Mouse (Mus musculus): ENCODE data around the gene Sars. TPM values are rescaled to one million over a fixed set of nuclear protein-coding genes. Genes with fewer than 3 reads are reported as not detected.

The Sars gene
- total RNA-seq, 4 experiments from 2014 or later = 234 to 244 (median 236) TPM

DNA sequence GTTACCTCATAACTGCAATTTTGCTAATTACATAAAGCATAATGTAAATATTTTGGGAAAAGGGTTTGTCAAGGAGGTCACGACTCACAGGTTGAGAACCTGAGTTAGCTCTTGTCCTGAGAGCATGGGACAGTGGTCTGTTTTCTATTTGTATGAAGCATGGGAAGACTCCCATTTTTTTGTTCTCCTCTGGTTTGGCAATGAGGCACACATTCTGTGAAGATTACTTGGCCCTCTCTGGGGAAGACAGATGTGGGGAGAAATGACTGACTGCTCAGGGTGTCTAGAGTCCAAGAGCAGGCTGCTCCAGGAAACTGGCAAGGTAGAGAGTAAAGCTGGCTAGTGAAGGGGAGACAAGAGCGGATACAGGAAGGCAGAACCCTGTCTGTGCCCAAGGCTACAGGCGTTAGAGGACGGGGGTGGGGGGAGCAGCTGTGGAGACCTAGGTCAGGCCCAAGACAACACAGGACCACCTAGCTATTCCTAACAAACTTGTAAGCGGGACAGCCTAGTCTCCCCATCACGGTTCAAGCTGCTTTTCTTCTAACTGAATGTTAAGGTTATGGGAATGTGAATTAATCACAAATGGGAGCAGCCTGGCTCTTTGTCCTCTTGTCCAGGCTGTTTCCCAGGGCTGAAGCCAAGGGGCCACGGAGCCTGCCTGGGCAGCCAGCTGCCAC is 19.9 kb downstream of the Sars start:
- no peak for DNase-seq (ENCODE audit: low spot score in 2 of 2)

GRCm38 (mm10) chr3:108423844-108424801 is 20.9 kb downstream of the Sars start:
- no peak for DNase-seq (ENCODE audit: low spot score in 2 of 2)

DNA sequence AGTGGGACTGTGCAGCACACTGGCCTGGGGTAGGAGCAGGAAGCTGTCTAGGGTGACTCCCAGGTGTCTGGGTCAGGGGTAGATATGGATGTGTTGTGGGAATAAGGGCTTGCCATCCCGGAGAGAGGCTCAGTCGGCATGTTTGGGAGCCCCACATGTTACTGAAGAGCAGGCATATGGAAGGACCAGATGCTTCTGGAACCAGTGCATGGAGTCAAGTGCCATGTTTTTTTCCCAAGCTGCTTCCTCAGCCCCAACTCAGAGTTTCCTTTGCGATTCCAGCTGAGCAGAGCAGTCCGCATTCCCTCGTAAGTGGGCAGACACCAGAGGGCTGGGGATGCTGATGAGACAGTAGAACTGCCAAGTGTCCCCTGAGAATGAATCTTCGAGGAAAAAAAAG is 22.0 kb downstream of the Sars start:
- no peak for DNase-seq (ENCODE audit: low spot score in 2 of 2)

DNA sequence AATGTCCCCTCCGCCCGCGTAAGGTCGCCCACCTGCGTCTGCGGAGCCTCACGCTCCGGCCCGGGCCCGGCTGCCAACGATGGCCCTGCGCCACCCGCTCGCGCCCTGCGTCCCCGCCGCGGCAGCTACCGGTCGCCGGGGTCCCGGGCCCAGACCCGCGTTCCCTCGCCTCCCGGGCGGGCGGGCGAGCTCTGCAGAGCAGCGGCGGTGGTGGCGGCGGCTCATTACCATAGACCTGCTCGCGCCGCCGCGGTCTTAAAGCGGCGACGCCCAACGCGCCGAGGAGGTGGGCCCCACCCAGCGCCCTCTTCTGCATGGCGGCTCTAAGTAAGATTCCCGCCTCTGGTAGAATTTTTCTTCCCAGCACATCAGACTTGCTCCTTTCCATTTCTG is 29.2 kb downstream of the Sars start:
- DNase-seq (ENCODE audit: low spot score in 2 of 2) = peak; percentile 66 to 84

DNA sequence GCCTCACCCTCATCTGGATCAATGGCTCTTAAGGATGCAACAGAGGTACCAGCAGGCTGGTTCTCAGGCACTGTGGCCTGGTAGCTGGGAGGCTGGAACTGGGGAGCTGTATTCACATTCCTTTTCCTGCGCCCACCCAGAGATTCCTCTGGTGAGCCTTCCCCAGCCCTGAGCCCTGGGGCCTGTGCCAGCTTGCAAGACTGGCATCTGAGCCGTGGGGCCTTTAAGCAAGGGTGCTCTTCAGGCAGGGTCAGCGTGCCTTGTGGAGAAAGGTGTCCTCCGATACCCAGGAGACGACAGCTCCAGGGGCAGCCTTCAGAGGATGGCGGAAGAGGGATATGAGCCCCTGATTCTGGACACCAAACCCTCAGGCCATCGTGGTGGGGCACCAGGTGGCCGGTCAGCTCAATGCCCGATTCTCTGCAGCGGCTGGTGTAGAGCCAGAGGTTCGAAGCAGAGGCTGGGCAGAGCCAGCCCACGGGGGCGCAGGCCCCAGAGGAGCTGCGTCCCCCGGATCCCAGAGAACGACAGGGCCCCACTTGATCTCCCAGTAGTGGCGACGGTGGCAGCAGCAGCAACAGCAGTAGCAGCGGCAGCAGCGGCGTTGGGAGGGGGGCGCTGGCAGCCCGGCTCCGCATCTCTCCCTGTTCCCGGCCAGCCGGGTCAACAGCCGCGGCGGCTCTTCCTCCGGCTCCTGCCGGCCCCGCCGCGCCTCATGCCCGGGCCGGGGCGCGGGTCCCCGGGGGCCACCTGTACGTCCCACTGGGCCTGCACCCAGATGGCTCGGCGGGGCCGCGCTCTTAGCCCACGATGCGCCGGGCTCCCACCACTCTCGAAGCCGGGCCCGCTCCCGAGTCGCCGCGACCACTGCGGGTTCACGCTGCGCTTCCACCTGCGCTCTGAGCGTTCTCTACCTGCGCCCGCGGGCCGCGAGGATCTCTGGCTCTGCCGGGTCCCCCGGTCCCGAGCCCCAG is 29.9 kb downstream of the Sars start, which contains the start of gene Celsr2:
Gene Celsr2 (minus strand): TSS at position 696 of the 974 bp plus-strand sequence.
- no peak for DNase-seq (ENCODE audit: low spot score in 2 of 2)

- no peak for DNase-seq (ENCODE audit: low spot score in 2 of 2)
These were observed 31.2 kb downstream of the Sars start for GRCm38 (mm10) chr3:108413634-108414360.

- no peak for DNase-seq (ENCODE audit: low spot score in 2 of 2)
These were observed 33.3 kb downstream of the Sars start for GRCm38 (mm10) chr3:108411754-108412121.

GRCm38 (mm10) chr3:108411026-108411753 is 33.8 kb downstream of the Sars start:
- no peak for DNase-seq (ENCODE audit: low spot score in 2 of 2)

DNA sequence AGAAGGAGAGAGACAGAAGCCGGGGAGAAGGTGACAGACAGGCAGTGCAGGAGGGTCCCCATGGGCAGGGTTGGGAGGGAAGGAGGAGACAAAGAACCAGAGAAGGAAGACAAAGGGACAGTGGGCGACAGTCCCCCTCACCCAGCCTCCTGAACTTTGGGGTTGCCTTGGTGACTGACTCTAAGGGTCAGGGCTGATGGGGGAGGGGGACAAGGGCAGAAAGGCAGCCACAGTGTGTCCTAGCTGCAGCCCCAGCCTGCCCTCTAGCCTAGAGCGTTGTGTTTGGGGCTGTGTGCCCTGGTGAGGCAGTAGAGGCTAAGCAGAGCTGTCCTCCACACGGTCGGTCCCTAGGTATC is 34.7 kb downstream of the Sars start:
- no peak for DNase-seq (ENCODE audit: low spot score in 2 of 2)

- DNase-seq (ENCODE audit: low spot score in 2 of 2) = no peak
These were observed 35.2 kb downstream of the Sars start for GRCm38 (mm10) chr3:108409656-108410358.

DNA sequence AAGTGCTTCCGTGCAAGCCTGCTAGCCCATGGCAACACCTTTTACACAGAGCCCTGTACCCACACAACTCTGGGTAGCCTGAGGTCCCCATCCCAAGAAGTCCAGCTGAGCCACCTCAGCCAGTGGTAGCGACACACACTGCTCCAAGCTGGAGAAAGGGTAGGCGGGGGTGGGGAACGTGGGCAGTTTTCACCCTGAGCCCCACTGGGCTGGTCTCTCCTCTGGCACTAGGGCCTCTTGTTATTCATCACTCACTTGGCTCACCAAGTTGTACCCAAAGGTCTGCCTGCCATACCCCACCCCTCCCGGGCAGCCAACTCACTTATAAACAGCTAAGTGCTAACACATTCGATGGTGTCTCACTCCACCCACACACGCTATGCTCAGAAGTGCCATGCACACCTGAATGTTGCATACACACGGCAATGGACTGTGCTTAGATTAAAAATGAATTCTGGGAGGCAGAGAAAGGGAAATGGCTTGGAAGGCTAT is 36.4 kb downstream of the Sars start:
- DNase-seq (ENCODE audit: low spot score in 2 of 2) = no peak

- DNase-seq (ENCODE audit: low spot score in 2 of 2) = peak in 1 of 2 experiments; percentile 75
These were observed 38.6 kb downstream of the Sars start for GRCm38 (mm10) chr3:108406306-108406885.

GRCm38 (mm10) chr3:108405536-108406305 is 39.3 kb downstream of the Sars start:
- DNase-seq (ENCODE audit: low spot score in 2 of 2) = peak in 1 of 2 experiments; percentile 83

DNA sequence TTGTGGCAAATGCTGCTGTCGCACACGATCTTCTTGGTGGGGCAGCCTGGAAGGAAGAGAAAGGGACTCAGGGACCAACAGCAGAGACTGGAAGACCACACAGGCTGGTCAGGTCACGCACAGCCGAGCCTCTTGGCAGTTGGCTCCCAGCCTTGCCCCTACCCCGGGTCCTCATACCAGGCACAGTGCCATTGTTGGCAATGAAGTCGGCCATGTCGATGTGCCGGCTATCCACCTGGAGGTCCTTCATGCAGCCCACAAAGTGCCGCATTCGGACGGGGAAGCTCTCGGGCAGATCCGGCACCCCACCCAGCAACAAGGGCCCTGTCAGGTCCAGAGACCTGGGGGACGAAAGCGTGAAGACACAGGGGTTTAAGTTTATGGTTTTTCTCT is 42.5 kb downstream of the Sars start:
- no peak for DNase-seq (ENCODE audit: low spot score in 2 of 2)

DNA sequence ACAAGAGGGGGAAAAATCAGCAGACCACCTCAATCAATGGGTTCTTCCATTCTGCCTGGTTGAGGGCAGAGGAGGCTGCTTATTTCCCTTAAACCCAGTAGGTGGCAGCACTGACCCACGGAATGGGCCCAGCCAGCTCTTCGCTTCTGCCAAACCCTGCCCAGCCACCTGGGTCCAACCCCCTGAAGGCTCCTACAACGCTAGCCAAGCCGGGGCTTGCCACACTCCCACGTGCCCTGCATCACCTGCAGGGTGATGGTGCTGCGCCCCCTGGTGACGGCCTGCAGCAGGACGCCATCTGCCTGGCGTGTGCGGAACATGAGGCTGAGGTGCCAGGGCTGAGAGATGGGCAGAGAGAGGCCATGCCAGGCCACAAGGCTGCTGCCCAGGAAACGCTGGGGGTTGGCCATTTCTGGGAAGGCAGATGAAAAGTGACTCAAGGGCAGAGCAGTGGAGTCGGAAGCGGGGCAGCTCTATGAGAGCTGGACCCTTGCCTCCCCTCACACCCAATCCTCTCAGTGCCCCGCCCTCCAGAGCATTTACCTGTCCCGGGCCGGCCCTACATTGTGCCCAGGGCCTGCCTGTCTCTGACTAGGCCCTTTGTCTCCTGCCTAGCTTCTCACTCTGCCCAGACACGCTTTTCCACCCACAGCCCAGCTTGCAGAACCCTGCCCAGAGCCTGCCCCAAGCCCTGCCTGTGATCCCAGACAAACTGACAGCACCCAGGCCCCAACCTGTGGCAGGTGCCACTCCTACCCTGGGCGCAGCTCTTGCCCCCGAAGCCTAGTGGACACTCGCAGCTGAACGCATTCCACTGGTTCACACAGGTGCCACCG is 43.1 kb downstream of the Sars start:
- peak in 1 of 2 experiments; percentile 88 for DNase-seq (ENCODE audit: low spot score in 2 of 2)

GRCm38 (mm10) chr3:108400442-108400841 is 44.6 kb downstream of the Sars start:
- DNase-seq (ENCODE audit: low spot score in 2 of 2) = no peak

GRCm38 (mm10) chr3:108398281-108398680 is 46.7 kb downstream of the Sars start:
- DNase-seq (ENCODE audit: low spot score in 2 of 2) = no peak

Measured in left cerebral cortex, adult 8-10 months (tissue).